Mouse (Mus musculus): ENCODE measurements at regions not wholly inside any gene's neighbourhood (a gene's known extent, or its start where the extent isn't known, plus 50 kb on each side); places are given as distances from the start of the nearest gene placed in this dataset.

DNA sequence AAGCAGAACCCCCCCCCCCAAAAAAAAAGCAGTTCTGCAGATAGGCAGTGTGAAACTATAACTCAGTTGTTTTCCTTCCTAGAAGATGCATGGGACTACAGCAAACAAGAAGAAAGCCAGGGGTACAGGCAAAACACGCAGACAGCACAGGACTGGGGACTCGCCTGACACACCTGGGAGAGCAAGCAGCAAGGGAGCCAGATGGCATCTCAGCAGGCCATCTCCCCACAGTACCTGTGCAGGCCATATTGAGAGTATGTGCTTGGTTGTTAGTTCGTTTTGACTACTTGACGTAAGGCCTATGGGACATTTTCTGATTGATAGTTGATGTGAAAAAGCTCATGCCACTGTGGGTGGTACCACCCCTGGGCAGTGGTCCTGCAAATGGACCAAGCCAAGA, 113.4 kb upstream of the Hes1 start:
- H3K27ac ChIP-seq: no peak overlapping the region
- H3K4me2 ChIP-seq (replicated peaks): no peak overlapping the region
- no peak for ATAC-seq (ENCODE audit: low FRiP score, low read depth)
- H3K4me3 ChIP-seq: no peak overlapping the region
- no peaks in the 10 kb centered on the region for H3K9me3 ChIP-seq
- peaks cover 11% of the 10 kb centered on the region; the same call in 1 of the 2 replicates for H3K4me1 ChIP-seq
- H3K27me3 ChIP-seq (replicated peaks): peaks cover 6% of the 10 kb centered on the region
- H3K36me3 ChIP-seq: no peaks in the 10 kb centered on the region
- no peak overlapping the region for H3K9ac ChIP-seq
- WGBS: 89% methylated on average over 4 of the region's 4 CpGs

DNA sequence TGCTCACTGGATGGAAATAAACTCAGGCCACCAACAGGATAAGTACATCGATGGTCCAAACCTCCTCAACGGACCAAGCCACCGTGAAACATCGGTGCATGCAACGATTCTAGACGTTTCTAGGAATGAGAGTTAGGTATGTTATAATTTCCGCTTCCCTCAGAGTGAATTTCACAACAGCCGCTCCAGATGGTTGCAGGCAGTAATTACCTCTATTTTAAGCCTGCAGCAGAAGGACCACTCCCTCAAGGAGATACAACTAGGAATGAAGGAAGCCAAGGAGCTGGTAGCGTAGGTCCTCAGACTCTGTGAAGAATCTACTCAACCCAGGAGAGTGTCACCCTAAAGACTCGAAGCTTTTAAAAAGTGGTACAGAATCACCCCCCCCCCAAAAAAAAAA, 109.5 kb upstream of the Hes1 start:
- H3K9me3 ChIP-seq: no peaks in the 10 kb centered on the region
- H3K36me3 ChIP-seq: no peaks in the 10 kb centered on the region
- no peak overlapping the region for H3K27ac ChIP-seq
- no peak overlapping the region for H3K4me3 ChIP-seq
- no peak overlapping the region for H3K9ac ChIP-seq
- H3K4me1 ChIP-seq: 0 out of 2 replicates have a peak, but pooled peaks cover 5% of the 10 kb centered on the region
- H3K27me3 ChIP-seq (replicated peaks): no peaks in the 10 kb centered on the region
- 89% methylated on average over 10 of the region's 10 CpGs for WGBS
- H3K4me2 ChIP-seq (replicated peaks): no peak overlapping the region
- ATAC-seq (ENCODE audit: low FRiP score, low read depth): no peak

DNA sequence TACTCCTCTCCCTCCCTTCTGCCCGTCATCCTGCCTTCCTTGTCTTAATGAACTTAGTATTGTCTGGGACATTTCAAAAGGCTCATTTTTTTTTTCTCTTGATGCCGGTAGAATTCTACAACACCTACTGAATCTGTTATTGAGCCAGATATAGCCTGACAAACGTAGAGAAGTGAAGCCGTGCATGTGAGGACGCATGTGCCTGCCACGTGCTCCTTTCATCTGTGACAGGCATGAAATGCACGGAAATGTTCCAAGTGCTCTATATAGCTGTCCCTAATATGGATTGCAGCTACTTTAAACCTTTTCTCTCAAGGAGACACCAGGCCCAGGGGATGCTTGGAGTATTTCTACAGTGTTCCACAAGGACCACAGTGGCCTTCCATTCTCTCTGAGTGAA, 107.3 kb upstream of the Hes1 start:
- H3K4me3 ChIP-seq: no peak overlapping the region

DNA sequence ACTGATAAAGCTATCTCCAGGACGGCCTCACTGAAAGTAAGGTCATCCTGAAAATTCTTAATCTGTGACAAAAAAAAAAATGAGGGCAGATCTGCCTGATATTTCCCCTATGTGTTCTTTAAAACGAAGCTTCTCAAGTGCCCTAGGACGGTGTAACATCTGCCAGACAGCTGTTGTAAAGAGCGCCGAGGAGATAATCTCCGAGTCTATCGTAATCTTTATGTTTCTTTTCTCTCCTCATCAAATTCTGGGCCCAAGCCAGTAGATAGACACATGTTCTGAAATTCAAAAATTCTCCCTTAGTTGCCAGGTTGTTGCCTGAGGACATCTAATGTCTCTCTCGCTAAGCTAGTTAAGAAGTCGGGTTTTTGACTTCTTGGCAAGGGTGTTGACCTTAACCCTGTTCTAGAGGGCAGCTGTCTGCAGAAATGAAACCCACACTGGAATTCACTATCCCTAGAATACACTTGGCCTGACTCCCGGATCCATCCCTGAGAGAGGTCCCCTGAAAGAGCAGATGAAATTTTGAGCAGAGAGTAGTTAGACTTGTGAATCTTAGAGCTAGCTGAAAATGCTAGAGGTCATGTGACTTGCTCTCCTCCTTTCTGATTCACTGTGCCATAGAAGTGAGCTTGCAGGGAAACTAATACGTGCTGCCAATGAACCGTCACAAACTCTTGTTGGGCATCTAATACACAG, 104.1 kb upstream of the Hes1 start:
- Histone ChIP-seq H3K9me3 (no peaks in the 10 kb centered on the region), H3K36me3 (no peaks in the 10 kb centered on the region), H3K4me1 (no peaks in the 10 kb centered on the region), H3K9ac (no peak overlapping the region), H3K4me3 (no peak overlapping the region), H3K4me2 (replicated peaks) (no peak overlapping the region), H3K27ac (no peak overlapping the region), H3K27me3 (replicated peaks) (no peaks in the 10 kb centered on the region)
- WGBS: 83% methylated on average over 12 of the region's 12 CpGs
- no peak for ATAC-seq (ENCODE audit: low FRiP score, low read depth)

More for the DNA sequence above, 107.3 kb upstream of the Hes1 start:
- Histone ChIP-seq H3K36me3 (no peaks in the 10 kb centered on the region), H3K27ac (no peak overlapping the region), H3K4me1 (no peaks in the 10 kb centered on the region), H3K9me3 (no peaks in the 10 kb centered on the region), H3K4me2 (replicated peaks) (no peak overlapping the region), H3K27me3 (replicated peaks) (no peaks in the 10 kb centered on the region), H3K9ac (no peak overlapping the region)
- 61% methylated on average over 7 of the region's 7 CpGs for WGBS
- no peak for ATAC-seq (ENCODE audit: low FRiP score, low read depth)

DNA sequence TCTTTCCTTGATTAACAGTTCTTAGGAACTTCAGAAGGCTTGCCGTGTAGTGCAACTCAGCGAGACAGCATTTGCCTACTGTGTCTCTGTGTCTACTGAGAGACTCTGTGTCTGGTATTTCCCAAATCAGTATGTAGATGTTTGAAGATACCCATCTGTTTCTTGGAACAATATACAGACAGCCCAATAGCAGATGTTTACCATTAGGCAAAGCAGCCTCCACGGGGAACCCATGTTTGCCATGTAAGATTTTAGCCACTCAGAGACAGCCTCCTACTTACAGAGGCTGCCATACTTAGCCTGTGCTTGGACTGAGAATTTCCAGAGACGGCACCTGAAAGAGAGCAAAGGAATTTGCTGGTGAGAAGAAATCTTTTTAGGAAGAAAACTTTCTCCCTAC, 100.9 kb upstream of the Hes1 start:
- Histone ChIP-seq H3K36me3 (no peaks in the 10 kb centered on the region), H3K4me2 (replicated peaks) (no peak overlapping the region), H3K27me3 (replicated peaks) (no peaks in the 10 kb centered on the region), H3K9ac (no peak overlapping the region), H3K9me3 (no peaks in the 10 kb centered on the region), H3K27ac (no peak overlapping the region), H3K4me1 (no peaks in the 10 kb centered on the region), H3K4me3 (no peak overlapping the region)
- no peak for ATAC-seq (ENCODE audit: low FRiP score, low read depth)
- WGBS: 81% methylated on average over 4 of the region's 4 CpGs

DNA sequence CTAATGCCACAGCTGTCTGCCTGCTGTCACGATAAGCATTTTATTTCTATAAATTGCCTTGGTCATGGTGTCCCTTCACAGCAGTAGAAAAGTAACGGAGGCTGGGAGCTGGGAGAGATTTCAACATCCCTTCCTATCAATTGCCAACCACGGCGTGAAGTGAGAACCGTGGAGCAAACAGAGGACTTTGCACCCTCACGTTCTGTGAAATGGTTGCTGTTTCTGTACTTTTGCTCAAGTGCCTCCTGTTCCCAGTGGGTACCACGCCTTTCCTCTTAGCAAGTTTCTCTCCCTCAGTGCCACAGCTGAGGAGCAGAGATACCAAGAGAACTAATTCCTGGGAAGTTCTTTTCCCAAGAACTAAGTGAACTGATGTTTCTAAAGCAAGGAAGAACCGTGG, 99.6 kb upstream of the Hes1 start:
- Histone ChIP-seq H3K27ac (no peak overlapping the region), H3K9ac (no peak overlapping the region), H3K4me1 (no peaks in the 10 kb centered on the region), H3K36me3 (no peaks in the 10 kb centered on the region), H3K27me3 (replicated peaks) (no peaks in the 10 kb centered on the region), H3K4me2 (replicated peaks) (no peak overlapping the region), H3K9me3 (no peaks in the 10 kb centered on the region), H3K4me3 (no peak overlapping the region)
- no peak for ATAC-seq (ENCODE audit: low FRiP score, low read depth)
- WGBS: 92% methylated on average over 8 of the region's 8 CpGs

DNA sequence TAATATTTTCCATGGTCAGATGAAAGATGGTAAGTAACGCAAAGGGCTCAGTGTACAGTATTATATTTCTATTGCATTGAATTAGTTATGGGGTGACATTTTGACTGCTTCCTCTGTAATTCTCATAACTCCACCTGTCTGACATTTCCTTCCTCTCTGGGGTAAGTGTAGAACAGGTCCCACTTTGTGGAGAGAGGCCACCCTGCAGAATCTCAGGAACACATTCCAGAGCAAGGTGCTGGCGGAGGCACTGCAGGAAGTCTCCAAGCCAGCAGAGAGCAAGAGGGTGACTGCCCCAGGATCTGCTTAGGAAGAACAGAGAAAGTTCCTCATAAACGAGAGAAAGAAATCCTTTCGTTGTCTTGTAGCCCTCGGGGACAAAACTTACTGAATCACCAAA, 95.4 kb upstream of the Hes1 start:
- Histone ChIP-seq H3K27me3 (replicated peaks) (no peaks in the 10 kb centered on the region), H3K9ac (no peak overlapping the region), H3K36me3 (no peaks in the 10 kb centered on the region), H3K4me3 (no peak overlapping the region), H3K9me3 (no peaks in the 10 kb centered on the region), H3K4me1 (peaks cover 5% of the 10 kb centered on the region), H3K27ac (no peak overlapping the region), H3K4me2 (replicated peaks) (no peak overlapping the region)
- no peak for ATAC-seq (ENCODE audit: low FRiP score, low read depth)
- WGBS: 74% methylated on average over 5 of the region's 5 CpGs

DNA sequence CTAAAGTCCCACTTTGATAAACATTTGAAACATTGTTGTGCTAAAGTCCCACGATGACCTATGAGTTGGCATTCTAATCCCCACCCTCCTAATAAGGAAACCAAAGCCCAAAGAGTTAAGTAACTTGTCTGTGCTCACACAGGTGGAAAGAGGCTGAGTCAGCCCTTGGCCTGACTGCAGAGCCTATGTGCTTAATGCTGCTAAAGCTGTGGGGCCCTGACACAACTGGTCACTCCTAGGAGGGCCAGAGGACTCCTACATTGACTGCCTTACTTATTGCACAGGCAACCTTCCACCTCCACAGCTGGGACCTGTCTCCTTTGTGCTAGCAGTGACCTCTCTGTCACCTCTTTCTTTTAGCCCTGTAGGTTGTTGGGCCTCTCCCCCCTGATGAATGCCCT, 91.4 kb upstream of the Hes1 start:
- Histone ChIP-seq H3K9ac (no peak overlapping the region), H3K36me3 (no peaks in the 10 kb centered on the region), H3K4me3 (no peak overlapping the region), H3K4me1 (peaks cover 5% of the 10 kb centered on the region), H3K27me3 (replicated peaks) (no peaks in the 10 kb centered on the region), H3K9me3 (no peaks in the 10 kb centered on the region), H3K27ac (no peak overlapping the region), H3K4me2 (replicated peaks) (no peak overlapping the region)
- ATAC-seq (ENCODE audit: low FRiP score, low read depth): no peak
- 71% methylated on average over 1 of the region's 1 CpGs for WGBS

DNA sequence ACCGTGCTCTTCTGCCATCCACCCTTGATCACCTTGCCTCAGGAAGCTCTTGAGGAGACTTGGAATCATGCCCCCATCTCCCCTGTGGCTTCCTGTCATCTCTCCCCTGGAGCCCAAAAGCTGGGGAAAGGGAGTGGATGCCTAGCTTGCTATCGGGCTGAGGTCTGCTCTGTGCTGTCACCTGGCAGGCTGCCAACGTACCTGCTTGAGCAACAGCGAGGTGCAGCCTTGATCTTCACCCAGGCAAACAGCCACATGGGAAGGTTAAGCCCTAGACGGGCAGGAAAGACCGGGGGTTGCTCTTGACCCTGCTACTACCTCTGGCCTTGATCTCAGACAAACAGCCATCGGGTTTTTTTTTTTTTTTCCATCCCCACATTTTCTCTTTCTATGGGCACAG, 90.9 kb upstream of the Hes1 start:
- H3K4me2 ChIP-seq (replicated peaks): no peak overlapping the region
- H3K36me3 ChIP-seq: no peaks in the 10 kb centered on the region
- no peak overlapping the region for H3K4me3 ChIP-seq
- no peaks in the 10 kb centered on the region for H3K27me3 ChIP-seq (replicated peaks)
- WGBS: 64% methylated on average over 7 of the region's 7 CpGs
- H3K4me1 ChIP-seq: peaks cover 5% of the 10 kb centered on the region
- H3K9me3 ChIP-seq: no peaks in the 10 kb centered on the region
- ATAC-seq (ENCODE audit: low FRiP score, low read depth): no peak
- H3K9ac ChIP-seq: no peak overlapping the region
- H3K27ac ChIP-seq: no peak overlapping the region

DNA sequence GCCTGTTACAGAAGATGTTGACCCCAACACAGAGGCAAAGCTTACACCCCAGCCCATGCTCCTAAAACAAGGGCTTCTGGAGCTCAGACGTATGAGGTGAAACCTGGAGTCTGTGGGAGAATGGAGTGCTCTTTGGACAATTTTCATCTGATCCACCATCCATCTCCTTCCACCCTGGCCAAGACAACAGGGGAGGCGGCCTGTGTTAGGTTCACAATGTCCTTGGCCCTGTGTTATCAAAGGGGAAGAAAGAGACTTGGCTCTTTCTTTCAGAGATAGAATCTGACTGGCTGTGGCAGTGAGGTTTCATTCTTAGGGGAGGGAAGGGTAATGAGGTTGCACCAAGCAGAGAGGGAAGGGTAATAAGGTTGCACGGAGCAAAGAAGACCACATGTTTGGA, 88.4 kb upstream of the Hes1 start:
- no peaks in the 10 kb centered on the region for H3K9me3 ChIP-seq
- 85% methylated on average over 3 of the region's 3 CpGs for WGBS
- no peaks in the 10 kb centered on the region for H3K36me3 ChIP-seq
- no peaks in the 10 kb centered on the region for H3K27me3 ChIP-seq (replicated peaks)
- ATAC-seq (ENCODE audit: low FRiP score, low read depth): no peak
- H3K9ac ChIP-seq: no peak overlapping the region
- peaks cover 5% of the 10 kb centered on the region for H3K4me1 ChIP-seq
- no peak overlapping the region for H3K27ac ChIP-seq
- H3K4me3 ChIP-seq: no peak overlapping the region
- H3K4me2 ChIP-seq (replicated peaks): no peak overlapping the region

DNA sequence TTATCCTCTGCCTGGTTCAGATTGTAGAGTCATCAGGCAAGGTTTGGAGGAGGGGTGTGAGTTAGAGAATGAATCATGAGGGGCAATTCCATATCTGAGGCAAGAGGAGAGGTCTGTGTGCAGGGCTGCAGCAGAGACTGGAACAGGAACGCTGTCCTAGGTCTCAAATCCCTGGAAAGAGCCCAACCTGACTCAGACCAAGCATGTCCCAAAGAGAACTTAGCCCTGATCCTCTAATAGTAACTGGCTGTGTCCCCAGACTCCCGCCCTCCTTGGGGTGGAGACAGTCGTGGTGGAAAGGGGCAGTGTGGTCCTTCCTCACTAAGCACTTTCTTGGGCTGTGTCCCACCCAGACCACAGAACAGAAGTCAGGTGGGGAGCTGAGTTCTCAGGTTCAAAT, 87.2 kb upstream of the Hes1 start:
- Histone ChIP-seq H3K27ac (no peak overlapping the region), H3K4me2 (replicated peaks) (no peak overlapping the region), H3K36me3 (no peaks in the 10 kb centered on the region), H3K4me1 (peaks cover 5% of the 10 kb centered on the region), H3K9me3 (no peaks in the 10 kb centered on the region), H3K27me3 (replicated peaks) (no peaks in the 10 kb centered on the region; the same call in 1 of the 2 replicates), H3K4me3 (no peak overlapping the region), H3K9ac (no peak overlapping the region)
- no peak for ATAC-seq (ENCODE audit: low FRiP score, low read depth)
- 72% methylated on average over 3 of the region's 3 CpGs for WGBS

DNA sequence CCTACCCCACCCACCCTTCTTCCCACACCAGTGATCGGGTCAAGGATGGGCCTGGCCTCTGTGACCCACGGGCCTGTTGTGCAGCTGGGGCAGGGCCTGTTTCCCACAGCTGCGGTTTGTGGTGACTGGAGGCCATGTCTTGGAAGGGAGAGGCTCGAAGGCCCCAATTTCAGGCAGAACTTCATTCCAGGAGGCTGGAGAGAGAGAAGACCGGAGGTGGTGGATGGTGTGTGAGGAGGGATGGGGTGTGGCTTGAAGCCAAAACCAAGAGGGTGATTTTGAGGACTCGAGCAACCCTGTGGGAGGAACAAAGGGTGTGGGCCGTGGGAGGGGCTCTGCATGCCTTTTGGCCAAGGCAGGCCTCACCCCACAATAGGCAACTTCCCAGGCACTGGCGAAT, 86.5 kb upstream of the Hes1 start:
- 59% methylated on average over 8 of the region's 8 CpGs for WGBS
- H3K27me3 ChIP-seq (replicated peaks): no peaks in the 10 kb centered on the region; the same call in 1 of the 2 replicates
- peaks cover 4% of the 10 kb centered on the region for H3K4me1 ChIP-seq
- H3K36me3 ChIP-seq: no peaks in the 10 kb centered on the region
- ATAC-seq (ENCODE audit: low FRiP score, low read depth): no peak
- H3K9ac ChIP-seq: no peak overlapping the region
- H3K27ac ChIP-seq: no peak overlapping the region
- H3K4me3 ChIP-seq: no peak overlapping the region
- no peak overlapping the region for H3K4me2 ChIP-seq (replicated peaks)
- H3K9me3 ChIP-seq: no peaks in the 10 kb centered on the region

DNA sequence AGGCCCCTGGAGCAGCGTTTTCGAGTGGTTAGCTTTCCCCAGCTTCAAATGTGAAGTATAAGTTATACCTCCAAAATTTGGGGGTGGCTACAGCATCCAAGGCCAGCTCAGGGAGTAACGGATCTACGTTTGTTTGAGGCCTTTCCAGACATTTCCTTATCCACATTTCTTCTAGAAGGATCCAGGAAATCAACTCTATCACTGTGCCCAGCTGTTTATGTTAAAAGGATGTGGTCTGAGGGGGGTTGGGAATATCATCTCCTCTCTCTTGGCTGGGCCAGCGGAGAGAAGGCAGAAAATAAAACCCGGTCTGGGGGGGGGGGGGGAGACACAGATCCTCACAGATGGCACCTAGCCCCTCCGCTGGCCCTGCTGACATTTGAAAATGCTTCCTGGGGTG, 85.1 kb upstream of the Hes1 start:
- no peak overlapping the region for H3K27ac ChIP-seq
- WGBS: 74% methylated on average over 7 of the region's 7 CpGs
- ATAC-seq (ENCODE audit: low FRiP score, low read depth): no peak

More for the DNA sequence above, 85.1 kb upstream of the Hes1 start:
- no peak overlapping the region for H3K9ac ChIP-seq
- no peak overlapping the region for H3K4me2 ChIP-seq (replicated peaks)
- H3K36me3 ChIP-seq: no peaks in the 10 kb centered on the region
- H3K9me3 ChIP-seq: no peaks in the 10 kb centered on the region
- H3K4me3 ChIP-seq: no peak overlapping the region
- H3K4me1 ChIP-seq: no peaks in the 10 kb centered on the region
- H3K27me3 ChIP-seq (replicated peaks): no peaks in the 10 kb centered on the region; the same call in 1 of the 2 replicates

Measured in neural tube, embryonic 12.5 days (tissue).